Mouse (Mus musculus) erythroblast, embryonic 14.5 days (primary cell): ENCODE data around the gene Sorcs2.

Experiments used
- GATA1 ChIP-seq: IDR thresholded peaks from 2 replicates; pipeline ENCODE4 v1.6.1; 2012; ENCODE audit warnings: low read length, inconsistent platforms, mixed read lengths
- TAL1 ChIP-seq: IDR thresholded peaks from 3 replicates; pipeline ENCODE4 v1.6.1; 2012; ENCODE audit warnings: low read length, inconsistent platforms, mixed read lengths

- no peak for TF ChIP-seq TAL1
- no peak for TF ChIP-seq GATA1
Measured at GRCm38 (mm10) chr5:36144560-36144959, 253.4 kb downstream of the Sorcs2 start.
